Mouse (Mus musculus): Measurements from ENCODE around the gene Hist1h4k. TPM values are rescaled to one million over a fixed set of nuclear protein-coding genes. Genes with fewer than 3 reads are reported as not detected.
A peak's percentile ranks its signal among the peaks of the same experiment; 100 is the strongest.
"Not testable (repeated sequence)": the region's sequence is repeated elsewhere in the genome, so short reads cannot be mapped to it uniquely, and the experiment has no call there.

Gene Hist1h4k
- polyA plus RNA-seq, 1 experiment from 2014 or later: 0.84 TPM

DNA sequence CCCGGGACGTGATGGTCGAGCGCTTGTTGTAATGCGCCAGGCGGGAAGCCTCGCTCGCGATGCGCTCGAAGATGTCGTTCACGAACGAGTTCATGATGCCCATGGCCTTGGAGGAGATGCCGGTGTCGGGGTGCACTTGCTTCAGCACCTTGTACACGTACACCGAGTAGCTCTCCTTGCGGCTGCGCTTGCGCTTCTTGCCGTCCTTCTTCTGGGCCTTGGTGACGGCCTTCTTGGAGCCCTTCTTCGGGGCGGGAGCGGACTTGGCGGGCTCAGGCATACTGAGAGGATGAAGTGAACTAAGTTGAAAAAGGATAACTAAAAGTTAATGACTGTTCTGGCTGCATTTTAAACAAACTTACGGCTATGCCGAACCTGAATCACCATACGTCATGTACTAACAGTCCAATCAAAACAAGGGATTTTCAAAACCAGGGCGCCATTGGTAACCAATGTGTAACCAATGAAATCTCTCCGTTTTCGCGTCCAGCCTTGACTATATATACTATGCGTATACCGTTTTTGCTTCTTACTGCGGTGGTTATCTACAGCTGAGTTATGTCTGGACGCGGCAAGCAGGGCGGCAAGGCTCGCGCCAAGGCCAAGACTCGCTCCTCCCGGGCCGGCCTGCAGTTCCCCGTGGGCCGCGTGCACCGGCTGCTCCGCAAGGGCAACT is 34.3 kb downstream of the Hist1h4k start, which contains the start of the genes Hist1h2bl and Hist1h2ai:
Gene Hist1h2bl, minus strand, starts transcription at position 280 of the 676 bp plus-strand sequence.
Gene Hist1h2ai, plus strand, starts transcription at position 559 of the 676 bp plus-strand sequence.
- DNase-seq (ENCODE audit: low spot score): peak; percentile 98
- 2% methylated on average over 24 of the region's 50 CpGs for WGBS

DNA sequence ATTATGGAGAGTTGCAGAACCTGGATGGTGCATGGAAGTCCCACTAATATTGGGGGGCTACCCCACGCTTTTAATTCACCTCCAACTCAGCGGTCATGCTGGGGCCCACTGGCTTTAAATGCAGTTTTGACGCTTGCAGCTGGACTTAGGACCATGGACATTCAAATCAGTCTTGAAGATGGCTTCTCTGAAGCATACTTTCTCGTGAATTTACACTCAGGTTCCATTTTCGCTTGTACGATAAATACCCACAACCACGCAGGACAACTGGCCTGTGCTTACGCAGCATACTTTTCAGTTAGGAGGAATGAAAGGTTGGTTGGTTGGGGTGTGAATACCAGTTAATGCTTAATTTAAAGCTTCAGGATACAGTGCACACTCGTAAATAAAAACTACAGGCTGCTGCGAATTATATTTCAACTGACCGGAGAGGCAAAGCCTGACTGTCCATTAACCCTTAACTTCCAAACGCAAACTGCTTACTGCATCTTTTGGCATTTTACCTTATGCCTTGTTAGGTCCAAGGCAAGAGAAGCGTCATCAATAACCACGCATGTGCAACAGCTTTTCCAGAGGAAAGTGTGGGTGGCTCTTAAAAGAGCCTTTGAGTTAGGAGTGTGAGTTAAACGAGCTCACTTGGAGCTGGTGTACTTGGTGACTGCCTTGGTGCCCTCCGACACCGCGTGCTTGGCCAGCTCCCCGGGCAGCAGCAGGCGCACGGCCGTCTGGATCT is 35.0 kb downstream of the Hist1h4k start:
- Histone ChIP-seq H3K27me3 (replicated peaks; ENCODE audit: insufficient read depth, low read length) (no peaks in the 10 kb centered on the region), H3K36me3 (ENCODE audit: insufficient read depth, low read length) (no peaks in the 10 kb centered on the region), H3K9me3 (ENCODE audit: low read length) (no peaks in the 10 kb centered on the region), H3K27ac (ENCODE audit: low read length) (no peak overlapping the region), H3K9ac (replicated peaks; ENCODE audit: low read depth) (no peak overlapping the region), H3K4me3 (ENCODE audit: low read depth, low read length) (peak overlapping the region; percentile 35), H3K4me1 (ENCODE audit: insufficient read depth, low read depth, low read length) (peaks cover 17% of the 10 kb centered on the region; the same call in 1 of the 2 replicates), H3K4me2 (replicated peaks; ENCODE audit: low read depth, low read length) (peak overlapping the region; percentile 67)
- WGBS: under 1% methylated on average over 19 of the region's 22 CpGs
- ATAC-seq (no peak), DNase-seq (ENCODE audit: low spot score) (peak; percentile 38)
- TF ChIP-seq EP300 (IDR thresholded peaks at IDR 0.05) (no peak), CTCF (IDR thresholded peaks at IDR 0.05) (no peak)

More for the DNA sequence above, 34.3 kb downstream of the Hist1h4k start, which contains the start of the genes Hist1h2bl and Hist1h2ai:
- H3K27me3 ChIP-seq (replicated peaks; ENCODE audit: insufficient read depth, low read length); H3K36me3 ChIP-seq (ENCODE audit: insufficient read depth, low read length); H3K9me3 ChIP-seq (ENCODE audit: low read length): not testable (repeated sequence)
- peak; percentile 51; the same call in 1 of the 2 replicates for TF ChIP-seq EP300 (IDR thresholded peaks at IDR 0.05)
- H3K9ac ChIP-seq (replicated peaks; ENCODE audit: low read depth): peak within 1 kb of the TSS; percentile 39
- H3K4me2 ChIP-seq (replicated peaks; ENCODE audit: low read depth, low read length): peak within 1 kb of the TSS; percentile 67
- H3K4me1 ChIP-seq (ENCODE audit: insufficient read depth, low read depth, low read length): peaks cover 17% of the 10 kb centered on the region; the same call in 1 of the 2 replicates
- H3K27ac ChIP-seq (ENCODE audit: low read length): peak within 1 kb of the TSS; percentile 79
- ATAC-seq: peak; percentile 94
- peak within 1 kb of the TSS; percentile 35 for H3K4me3 ChIP-seq (ENCODE audit: low read depth, low read length)

DNA sequence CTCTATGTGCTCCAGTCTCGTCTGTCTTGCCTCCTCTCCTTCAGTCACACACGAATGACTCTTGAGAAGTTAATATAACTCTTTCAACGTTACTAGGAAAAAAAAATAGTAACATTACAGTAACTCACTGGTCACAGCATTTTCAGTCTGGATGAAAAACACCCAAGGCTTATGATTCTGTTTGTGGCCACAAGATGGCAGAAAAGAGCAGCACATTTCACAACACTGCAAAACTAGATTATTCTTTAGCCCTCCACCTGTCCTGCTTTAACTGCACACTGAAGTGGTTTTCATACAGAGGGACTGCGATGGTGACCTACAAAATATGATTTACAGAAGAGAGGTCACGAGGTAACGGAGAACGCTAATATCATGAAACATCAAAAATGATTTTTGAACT is 35.6 kb downstream of the Hist1h4k start:
- no peak overlapping the region for H3K9ac ChIP-seq (replicated peaks; ENCODE audit: low read depth)
- TF ChIP-seq EP300 (IDR thresholded peaks at IDR 0.05) (no peak; the same call in 1 of the 2 replicates), CTCF (IDR thresholded peaks at IDR 0.05) (peak; percentile 91)
- no peaks in the 10 kb centered on the region for H3K9me3 ChIP-seq (ENCODE audit: low read length)
- H3K27ac ChIP-seq (ENCODE audit: low read length): no peak overlapping the region
- peak; percentile 87 for DNase-seq (ENCODE audit: low spot score)
- no peaks in the 10 kb centered on the region for H3K36me3 ChIP-seq (ENCODE audit: insufficient read depth, low read length)
- peak overlapping the region; percentile 67; the same call in 1 of the 2 replicates for H3K4me2 ChIP-seq (replicated peaks; ENCODE audit: low read depth, low read length)
- WGBS: under 1% methylated on average over 7 of the region's 7 CpGs
- H3K4me3 ChIP-seq (ENCODE audit: low read depth, low read length): no peak overlapping the region
- no peak for ATAC-seq
- H3K27me3 ChIP-seq (replicated peaks; ENCODE audit: insufficient read depth, low read length): no peaks in the 10 kb centered on the region
- peaks cover 17% of the 10 kb centered on the region; the same call in 1 of the 2 replicates for H3K4me1 ChIP-seq (ENCODE audit: insufficient read depth, low read depth, low read length)

DNA sequence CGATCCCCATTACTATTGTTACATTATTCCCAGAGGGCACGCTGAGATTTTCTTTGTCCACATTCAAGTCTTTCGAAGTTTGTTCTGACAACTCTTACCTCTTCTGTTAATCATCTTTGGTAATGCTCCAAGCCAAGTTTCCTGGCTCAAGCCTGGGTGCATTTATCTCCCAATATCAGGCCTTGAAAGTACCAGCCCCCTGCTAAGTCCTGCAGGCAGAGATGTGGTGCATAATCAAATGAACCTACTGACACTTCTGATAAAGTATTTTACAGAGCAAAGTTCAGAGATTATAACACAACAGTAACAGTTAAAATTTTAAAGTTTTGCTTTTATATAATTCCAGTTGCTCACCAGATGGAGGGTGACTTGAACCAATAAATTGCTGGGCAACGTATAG is 38.6 kb downstream of the Hist1h4k start:
- WGBS: 31% methylated on average over 4 of the region's 4 CpGs
- DNase-seq (ENCODE audit: low spot score) (no peak), ATAC-seq (no peak)

DNA sequence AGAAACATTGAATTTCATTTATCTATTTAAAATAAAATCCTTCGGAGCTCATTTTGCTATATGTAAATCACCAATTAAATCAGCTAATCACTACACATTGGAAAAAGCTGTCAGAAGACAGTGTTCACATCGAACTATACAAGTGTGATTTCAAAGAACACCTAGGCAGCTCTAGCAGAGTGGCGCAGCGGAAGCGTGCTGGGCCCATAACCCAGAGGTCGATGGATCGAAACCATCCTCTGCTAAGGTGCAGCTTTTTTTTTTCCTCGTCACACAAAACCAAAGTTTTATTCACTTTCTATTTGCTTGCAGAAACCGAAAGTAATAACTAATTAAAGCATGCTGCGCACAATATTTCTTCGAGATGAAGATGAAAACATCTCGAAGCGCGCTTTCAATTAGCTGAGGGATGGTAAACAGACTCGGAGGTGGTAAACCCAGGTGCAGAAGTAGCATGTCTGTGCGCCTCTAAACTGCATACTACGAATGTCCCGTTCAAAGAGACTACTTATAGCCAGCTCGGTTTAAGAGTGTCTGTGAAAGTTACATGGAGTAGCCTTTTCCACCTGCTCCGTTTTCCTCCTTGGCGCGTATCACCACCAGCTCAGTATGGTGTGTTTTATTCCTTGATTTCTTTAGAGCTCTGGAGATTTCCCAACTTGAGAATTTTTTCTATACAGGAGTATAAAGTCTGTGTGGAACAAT is 39.3 kb downstream of the Hist1h4k start:
- Histone ChIP-seq H3K27ac (ENCODE audit: low read length) (no peak overlapping the region), H3K36me3 (ENCODE audit: insufficient read depth, low read length) (no peaks in the 10 kb centered on the region), H3K4me1 (ENCODE audit: insufficient read depth, low read depth, low read length) (peaks cover 8% of the 10 kb centered on the region; the same call in 1 of the 2 replicates), H3K9ac (replicated peaks; ENCODE audit: low read depth) (no peak overlapping the region), H3K4me3 (ENCODE audit: low read depth, low read length) (peak overlapping the region; percentile 72), H3K27me3 (replicated peaks; ENCODE audit: insufficient read depth, low read length) (no peaks in the 10 kb centered on the region), H3K4me2 (replicated peaks; ENCODE audit: low read depth, low read length) (peak overlapping the region; percentile 60), H3K9me3 (ENCODE audit: low read length) (no peaks in the 10 kb centered on the region)
- no peak for TF ChIP-seq EP300 (IDR thresholded peaks at IDR 0.05)
- WGBS: 3% methylated on average over 22 of the region's 22 CpGs
- ATAC-seq (peak; percentile 76), DNase-seq (ENCODE audit: low spot score) (peak; percentile 71)

More for the DNA sequence above, 38.6 kb downstream of the Hist1h4k start:
- Histone ChIP-seq H3K9ac (replicated peaks; ENCODE audit: low read depth) (no peak overlapping the region), H3K27ac (ENCODE audit: low read length) (no peak overlapping the region), H3K4me2 (replicated peaks; ENCODE audit: low read depth, low read length) (peak overlapping the region; percentile 60), H3K36me3 (ENCODE audit: insufficient read depth, low read length) (no peaks in the 10 kb centered on the region), H3K27me3 (replicated peaks; ENCODE audit: insufficient read depth, low read length) (no peaks in the 10 kb centered on the region), H3K4me1 (ENCODE audit: insufficient read depth, low read depth, low read length) (peaks cover 8% of the 10 kb centered on the region; the same call in 1 of the 2 replicates), H3K4me3 (ENCODE audit: low read depth, low read length) (no peak overlapping the region), H3K9me3 (ENCODE audit: low read length) (no peaks in the 10 kb centered on the region)
- TF ChIP-seq EP300 (IDR thresholded peaks at IDR 0.05): no peak
- TF ChIP-seq CTCF (IDR thresholded peaks at IDR 0.05): no peak
